Mouse (Mus musculus): ENCODE results near the gene Izumo1.

Izumo1 gene

DNA sequence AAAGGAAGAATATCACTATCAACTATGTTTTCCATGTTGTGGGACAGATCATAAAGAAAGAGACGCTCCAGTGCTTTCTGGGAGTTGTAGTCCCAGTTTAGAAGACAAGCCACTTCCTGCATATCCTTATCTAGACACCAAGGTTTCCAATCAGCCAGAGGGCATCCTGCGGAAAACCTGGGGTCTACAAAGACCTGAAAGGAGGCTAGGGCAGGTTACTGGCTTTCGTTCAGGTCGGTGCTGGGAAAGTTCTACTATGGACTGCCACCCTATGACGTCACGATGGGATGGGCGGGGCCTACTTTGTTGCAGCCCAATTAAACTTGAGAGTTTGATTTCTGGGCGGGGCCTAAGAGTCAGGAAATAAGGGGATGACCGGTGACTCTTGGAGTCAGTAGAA, at the start of gene Izumo1:
TSS of gene Izumo1 (plus strand) at position 369 of the 400 bp plus-strand sequence.
- DNase-seq (ENCODE audit: low read depth, low spot score), result no peak

DNA sequence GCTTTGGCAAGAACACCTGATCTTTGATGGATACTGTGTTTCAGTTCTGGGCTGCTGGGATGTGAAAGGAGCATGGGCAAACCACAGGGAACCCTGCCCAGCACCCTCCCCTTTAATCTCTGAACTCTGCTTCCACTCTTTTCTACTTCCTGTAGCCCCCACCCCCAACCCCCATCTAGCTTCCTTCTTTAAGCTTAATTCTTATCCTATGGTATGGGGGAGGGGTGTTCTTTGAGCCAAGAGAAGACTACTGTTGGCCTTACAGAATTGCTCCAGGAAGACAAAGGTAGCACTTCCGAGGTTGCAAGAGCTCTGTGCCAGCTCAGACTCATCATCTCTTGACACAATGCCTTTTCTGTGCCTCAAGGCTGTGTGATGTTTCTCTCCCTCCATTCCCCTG, 49.6 kb upstream of the Izumo1 start:
- DNase-seq (ENCODE audit: low read depth, low spot score), result no peak

DNA sequence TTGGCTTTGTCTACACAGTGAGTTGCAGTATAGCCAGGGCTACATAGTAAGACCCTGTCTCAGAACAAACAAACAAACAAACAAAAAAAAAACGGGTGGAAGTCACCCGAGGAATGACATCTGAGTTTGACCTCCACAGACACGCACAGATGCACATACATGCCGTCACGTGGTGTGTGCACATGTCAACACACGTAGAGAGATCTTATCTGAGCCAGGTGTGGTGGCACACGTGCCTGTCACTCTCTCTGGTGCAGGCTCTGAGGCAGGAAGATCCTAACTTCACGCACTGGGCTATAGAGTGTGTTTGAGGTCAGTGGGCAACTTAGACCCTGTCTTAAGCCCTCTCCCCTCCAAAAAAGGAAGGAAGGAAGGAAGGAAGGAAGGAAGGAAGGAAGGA, 47.7 kb upstream of the Izumo1 start:
- DNase-seq (ENCODE audit: low read depth, low spot score), result no peak

DNA sequence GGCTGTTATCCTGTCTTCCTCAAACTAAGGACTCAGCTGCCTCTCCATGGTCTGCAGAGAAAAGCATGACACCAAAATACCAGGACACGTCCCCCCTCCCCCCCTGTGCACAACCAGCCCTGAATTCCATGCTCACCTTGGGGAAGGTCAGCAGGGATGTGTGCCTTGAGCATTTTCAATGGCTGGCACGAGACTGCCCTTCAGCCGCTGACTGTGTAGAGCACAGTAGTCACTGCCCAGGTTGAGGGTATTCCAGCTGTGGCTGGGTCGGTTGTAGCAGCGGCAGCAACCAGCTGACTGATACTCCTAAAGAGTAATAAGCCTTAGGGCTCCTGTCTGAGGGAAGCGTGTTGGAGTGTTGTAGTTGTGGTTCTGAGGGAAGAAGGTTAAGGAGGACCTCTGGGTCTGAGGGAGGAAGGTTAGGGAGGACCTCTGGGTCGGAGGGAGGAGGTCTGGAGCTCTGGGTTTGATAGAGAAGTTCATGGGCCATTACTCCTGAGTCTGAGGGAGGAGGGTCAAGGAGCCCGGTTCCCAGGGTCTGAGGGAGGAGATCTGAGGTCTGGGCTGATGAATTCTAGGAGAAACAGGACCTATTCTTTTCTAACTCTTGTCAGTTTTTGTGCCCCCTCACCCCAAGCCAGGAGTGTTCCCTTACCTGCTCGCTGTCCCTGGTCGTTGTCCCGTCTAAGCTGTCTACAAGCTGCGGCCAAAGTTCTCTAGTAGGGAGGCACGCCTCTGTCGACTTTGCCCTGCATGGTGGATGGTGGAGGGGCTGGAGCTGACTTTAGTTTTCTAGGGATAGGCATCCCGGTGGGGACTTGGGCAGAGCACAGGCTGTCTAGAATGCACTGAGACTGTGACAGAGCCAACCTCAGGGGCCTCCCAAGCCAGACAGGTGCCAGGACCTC, 46.9 kb upstream of the Izumo1 start:
- DNase-seq (ENCODE audit: low read depth, low spot score), result no peak

DNA sequence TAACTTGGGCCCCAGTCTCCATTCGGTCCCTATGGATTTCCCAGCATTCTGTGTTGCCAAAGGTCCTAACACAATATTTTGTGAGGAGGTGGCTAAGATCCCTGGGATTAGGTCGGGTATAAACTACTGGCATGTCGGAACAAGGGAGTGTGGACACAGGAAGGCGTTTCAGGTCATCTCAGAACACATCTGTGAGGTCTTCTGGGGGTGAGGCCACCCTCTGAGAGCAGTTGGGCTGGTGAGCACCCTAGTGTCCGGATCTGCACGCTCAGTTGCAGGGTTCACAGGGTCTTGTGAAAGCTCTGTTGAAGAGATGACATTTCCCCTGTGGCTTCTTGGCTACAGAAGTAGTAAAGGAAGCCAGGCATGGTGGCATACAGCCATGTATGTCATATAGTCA, 35.7 kb upstream of the Izumo1 start:
- no peak for DNase-seq (ENCODE audit: low read depth, low spot score)

DNA sequence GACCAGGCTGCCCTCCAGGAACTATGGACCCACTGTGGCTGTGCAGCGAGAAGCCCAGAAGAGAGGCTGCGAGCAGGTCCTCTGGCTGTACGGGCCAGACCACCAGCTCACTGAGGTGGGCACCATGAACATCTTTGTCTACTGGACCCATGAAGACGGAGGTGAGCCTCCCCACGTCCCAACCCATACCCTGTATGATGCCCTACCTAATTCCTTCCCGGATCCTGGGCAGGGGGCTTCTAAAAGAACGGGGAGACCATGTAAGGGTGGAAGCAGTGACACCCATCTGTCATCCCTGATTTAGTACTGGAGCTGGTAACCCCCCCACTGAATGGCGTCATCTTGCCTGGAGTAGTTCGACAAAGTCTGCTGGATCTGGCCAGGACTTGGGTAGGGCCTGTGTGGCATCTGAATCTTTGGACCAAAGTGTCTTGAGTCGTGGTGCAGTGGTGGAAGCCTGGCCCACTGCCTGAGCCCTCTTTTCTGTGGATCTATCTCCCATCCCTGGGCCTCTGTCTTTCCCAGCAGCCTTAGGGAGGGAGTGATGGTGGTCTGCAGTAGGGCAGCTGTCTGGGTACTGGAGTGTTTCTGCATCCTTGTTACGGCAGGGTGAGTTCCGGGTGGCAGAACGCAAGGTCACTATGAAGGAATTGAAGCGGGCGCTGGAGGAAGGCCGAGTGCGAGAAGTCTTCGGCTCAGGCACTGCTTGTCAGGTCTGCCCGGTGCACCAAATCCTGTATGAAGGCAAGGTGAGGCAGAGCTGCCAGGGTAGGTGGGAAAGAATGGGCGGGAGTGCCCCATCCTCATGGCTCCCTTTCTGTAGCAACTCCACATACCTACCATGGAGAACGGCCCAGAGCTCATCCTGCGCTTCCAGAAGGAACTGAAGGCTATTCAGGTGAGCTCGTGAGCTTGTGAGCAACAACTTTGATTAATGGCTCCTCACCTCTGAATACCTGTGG, 33.7 kb upstream of the Izumo1 start:
- no peak for DNase-seq (ENCODE audit: low read depth, low spot score)

DNA sequence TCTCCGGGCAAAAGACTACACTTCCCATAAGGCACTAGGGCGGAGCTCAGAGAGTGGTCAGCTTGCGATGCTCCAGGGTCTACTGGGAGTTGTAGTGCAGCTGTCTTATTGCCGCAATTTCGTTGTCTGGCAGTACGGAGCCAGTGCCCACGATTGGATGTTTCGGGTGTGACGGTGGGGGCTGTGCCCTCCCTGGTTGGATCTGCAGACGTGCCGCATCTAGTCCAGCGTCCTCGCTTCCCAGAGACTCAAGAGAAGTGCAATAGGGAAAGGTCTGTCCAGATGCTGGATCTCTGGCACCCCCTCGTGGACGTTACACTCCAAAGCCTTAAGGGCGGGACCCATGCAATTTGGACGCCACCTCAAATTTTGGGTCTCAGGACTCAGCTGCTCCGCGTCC, 32.4 kb upstream of the Izumo1 start:
- peak; percentile 98 for DNase-seq (ENCODE audit: low read depth, low spot score)

DNA sequence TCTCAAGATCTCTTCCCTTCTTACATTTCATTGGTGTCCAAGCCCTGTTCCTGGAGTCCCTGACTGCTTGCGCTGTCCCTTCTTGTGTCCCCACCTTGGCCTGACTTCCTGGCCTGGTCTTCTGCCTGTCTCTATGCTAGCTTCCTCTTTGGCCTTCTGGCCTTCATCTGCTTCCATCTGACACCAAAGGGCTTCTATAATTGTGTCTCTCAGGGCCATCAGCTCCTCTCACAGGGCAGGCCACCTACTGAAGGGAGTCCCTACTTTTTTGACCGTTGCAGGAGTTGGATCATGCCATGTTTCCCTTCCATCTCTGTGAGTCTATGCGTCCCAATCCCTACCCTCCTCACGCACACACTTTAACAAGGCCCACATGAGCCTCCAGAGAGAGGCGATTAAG, 31.7 kb upstream of the Izumo1 start:
- DNase-seq (ENCODE audit: low read depth, low spot score), result no peak

DNA sequence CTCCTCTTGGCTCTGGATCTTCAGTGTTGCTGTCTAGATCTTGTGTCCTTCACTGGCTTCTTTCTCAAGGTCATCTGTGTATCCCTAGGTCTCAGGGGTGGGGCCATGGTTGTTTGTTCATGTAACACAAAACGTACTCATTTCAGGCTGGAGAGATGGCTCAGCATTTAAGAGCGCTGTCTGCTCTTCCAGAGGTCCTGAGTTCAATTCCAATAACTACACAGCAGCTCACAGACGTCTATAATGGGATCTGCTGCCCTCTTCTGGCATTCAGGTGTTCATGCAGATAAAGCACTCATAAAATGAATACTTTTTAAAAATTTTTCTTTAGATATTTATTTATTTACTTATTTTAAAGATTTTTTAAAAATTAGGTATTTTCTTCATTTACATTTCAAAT, 30.7 kb upstream of the Izumo1 start:
- DNase-seq (ENCODE audit: low read depth, low spot score), result no peak

DNA sequence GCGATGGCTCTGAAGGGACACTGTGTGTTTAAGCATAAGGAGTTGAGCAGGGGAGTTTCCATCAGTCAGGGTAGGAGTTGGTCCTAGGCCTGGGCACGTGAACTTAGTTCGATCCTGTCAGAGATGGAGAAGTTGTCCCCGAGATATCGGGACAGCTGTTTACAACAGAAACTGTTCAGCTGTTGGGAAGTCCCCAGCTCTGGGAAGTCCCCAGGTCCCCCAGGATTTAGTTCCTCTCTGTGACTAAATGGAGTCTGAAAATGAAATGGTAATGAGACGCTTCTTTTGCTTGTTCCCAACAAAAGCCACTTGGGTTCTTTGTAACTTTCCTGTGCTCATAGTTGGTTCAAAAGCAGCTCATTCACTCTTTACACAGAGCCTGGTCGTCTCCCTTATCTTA, 29.7 kb upstream of the Izumo1 start:
- no peak for DNase-seq (ENCODE audit: low read depth, low spot score)

DNA sequence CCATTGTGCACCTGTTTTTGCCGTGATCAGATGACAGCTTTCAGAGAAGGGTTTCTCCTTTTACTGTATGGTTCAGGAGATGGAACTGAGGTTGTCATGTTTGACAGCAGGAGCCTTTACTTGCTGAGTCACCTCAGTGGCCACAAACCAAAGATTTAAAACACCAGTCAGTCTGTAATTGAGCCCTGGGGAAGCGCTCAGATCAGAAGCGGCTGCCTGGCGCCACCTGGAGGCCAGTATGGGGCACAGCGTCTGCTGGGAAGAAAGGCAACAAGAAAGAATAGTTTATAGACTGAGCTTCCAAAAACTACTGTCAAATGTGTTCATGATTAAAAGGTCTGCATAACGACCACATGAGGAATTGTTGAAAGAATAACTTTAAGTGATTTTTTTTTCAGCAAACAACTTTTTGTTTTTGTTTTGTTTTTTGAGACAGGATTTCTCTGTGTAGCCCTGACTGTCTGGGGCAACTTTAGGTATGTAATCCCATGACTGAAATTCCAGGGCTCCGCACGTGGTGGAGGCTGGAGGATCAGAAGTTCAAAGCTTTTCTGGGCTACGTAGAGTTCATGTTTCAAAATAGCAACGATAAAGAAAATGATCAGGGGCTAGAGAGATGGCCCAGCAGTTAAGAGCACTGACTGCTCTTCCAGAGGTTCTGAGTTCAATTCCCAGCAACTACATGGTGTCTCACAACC, 28.3 kb upstream of the Izumo1 start:
- DNase-seq (ENCODE audit: low read depth, low spot score), result peak; percentile 89

DNA sequence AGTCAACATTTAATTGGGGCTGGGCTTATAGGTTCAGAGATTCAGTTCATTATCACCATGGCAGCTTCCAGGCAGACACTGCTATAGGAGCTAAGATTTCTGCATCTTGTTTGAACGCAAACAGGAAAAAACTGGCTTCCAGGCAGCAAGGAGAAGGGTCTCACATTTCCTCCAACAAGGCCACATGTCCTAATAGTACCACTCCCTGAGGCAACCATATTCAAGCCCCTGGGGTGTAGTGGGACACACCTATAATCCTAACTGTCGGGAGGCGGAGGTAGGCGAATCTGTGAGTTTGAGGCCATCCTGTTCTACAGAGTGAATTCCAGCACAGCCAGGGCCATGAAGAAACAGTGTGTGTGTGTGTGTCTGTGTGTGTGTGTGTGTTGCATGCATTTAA, 26.4 kb upstream of the Izumo1 start:
- no peak for DNase-seq (ENCODE audit: low read depth, low spot score)

DNA sequence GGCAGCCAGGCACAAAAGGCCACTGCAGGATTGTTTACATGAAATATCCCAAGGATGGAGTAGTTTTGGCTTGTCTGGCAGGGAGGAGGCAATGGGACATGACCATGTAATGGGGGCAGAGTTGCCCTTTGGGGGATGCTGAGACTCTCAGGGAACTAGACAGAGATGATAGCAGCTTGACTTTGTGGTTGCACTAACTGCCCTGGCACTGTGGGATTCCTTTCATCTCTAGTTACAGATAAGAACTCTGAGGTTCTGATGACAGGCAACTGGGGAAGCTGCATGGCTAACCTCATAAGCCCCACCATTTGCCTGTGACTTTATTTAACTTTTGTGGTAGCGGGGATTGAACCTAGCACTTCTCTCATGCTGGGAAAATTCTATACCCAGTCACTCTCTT, 25.5 kb upstream of the Izumo1 start:
- no peak for DNase-seq (ENCODE audit: low read depth, low spot score)

DNA sequence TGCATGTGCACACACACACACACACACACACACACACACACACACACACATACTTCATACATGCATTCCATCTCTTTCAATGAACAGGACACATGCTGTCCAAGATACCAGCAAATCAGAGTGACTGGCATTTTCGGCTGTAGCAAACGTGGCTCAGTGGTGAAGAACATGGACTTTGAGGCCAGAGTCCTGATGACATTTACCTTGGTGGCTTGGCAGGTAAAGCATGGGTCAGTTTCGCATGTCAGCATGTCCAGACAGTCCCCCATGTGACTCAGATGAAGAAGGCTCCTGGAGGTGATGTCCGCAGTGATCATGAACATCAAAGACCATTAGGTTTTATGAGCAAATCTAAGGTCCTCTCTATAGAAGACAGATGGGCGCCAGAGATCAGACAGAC, 24.6 kb upstream of the Izumo1 start:
- DNase-seq (ENCODE audit: low read depth, low spot score), result no peak

DNA sequence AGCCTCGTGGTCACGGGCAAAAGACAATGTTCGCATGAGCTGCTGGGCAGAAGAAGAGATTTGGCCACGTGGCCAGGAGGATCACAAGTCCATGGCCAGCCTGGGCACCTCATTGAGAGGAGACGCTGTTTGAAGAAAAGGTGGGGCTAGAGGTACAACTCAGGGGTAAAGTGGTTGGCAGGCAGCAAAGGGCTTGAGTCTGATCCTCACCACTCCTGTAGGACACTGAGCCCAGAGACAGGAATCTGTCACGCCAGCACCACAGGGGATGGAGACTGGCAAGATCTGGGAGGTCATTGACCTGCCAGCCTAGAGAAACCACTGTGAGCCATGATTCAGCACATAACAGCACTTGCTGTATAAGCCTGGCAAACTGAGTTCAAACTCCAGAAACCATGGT, 24.1 kb upstream of the Izumo1 start:
- DNase-seq (ENCODE audit: low read depth, low spot score), result no peak

DNA sequence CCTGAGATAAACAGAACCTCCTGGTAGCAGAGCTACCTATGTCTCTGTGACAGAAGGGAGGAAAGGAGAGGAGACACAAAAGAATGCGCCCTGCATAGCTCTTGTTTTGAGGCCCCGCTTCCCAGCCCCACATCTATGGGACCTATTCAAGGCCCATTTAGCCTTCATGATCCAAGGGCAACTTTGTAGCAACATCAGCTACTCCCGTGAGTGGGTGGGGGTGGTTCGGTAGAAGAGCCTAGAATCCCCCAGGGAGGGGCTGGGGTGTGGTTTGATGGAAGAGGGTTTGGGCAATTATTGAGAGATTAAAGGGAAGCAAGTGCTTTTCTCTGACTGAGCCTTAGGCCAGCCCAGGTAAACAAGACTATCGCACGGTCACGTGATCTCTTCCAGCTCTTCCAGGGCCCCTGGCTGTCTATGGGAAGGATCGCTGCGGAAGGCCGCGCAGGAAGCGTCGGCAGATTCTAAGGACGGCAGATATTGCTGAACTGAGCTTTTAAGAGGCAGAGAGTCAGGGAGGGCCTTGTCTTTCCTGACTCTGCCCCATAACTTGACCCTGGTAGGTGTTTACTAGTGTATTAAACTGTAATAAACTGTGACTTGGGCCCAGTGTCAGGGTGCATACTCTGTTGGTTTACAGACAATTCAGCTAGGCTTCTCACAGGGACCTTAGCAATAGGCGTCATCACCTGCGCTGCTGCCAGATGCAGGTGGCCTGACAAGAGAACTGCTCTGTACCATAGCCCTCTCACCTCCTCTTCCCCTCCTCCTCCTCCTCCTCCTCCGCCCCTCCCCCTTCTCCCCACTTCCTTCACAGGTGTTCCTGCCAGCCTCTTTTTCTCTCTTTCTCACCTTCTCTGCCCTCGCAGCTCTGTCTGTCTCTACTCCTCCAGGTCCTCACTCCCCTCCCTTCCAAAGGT, 22.4 kb upstream of the Izumo1 start:
- DNase-seq (ENCODE audit: low read depth, low spot score), result no peak

DNA sequence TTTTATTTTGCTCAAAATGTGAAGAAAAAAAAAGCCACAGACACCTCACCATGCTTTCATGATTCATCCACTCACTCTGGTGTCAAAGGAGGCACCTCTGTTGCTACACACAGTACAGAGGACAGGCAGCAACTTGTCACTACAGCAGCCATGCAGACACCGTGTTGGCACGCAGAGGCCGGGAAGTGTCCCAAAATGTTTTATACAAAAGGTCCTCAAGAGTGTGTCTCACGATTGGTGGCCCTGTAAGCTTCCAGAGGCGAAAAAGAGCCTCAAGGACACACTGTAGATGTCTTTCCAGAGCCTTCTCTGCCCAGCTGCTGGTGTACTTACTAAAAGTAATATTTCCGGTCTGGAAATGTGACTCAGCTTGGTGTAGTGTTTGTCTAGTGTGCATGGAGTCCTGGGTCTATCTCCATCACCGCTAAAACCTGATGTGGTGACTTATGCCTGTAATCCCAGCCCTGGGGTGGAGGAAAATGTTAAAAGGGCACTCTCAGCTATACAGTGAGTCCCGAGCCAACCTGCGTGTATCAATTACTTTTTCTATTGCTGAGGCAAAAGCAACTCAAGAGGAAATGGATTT, 15.8 kb upstream of the Izumo1 start:
- no peak for DNase-seq (ENCODE audit: low read depth, low spot score)

DNA sequence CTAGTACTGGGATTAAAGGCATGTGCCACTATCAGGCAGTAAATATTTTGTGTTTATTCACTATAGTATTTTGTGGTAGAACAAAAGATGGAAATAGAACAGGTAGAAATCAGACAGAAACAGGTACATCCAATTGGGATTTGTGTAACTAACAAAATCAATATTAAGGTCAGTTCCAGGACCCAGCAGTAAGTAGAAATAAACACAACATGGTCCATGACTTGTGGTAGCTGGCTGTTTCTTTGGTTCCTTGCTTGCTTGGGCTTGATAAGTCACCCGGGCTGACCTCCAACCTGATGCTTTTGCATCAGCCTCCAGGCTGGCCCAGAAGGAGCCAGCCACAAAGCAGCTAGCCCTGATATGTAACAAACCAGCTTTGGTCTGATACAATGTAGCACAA, 12.1 kb upstream of the Izumo1 start:
- DNase-seq (ENCODE audit: low read depth, low spot score), result no peak

DNA sequence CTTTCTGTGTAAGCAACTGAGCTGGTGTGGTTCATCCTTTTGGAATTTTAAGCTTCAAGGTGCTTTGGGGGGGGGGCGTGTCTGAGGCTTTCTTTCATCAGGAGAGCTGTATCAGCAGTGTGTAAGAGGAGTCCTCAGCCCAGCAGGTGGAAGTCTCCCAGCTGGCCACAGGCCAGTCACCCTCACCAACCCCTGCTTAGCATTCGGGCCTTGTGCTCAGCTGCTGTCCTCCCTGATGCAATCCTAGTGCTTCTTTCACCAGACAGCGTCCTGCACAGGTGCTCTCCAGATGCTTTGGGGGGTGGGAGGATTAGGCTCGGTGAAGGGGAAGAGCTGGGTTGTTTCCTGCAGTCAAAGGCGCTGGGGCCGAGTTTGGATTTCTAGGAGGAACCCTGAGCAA, 5.3 kb upstream of the Izumo1 start:
- peak; percentile 42 for DNase-seq (ENCODE audit: low read depth, low spot score)

DNA sequence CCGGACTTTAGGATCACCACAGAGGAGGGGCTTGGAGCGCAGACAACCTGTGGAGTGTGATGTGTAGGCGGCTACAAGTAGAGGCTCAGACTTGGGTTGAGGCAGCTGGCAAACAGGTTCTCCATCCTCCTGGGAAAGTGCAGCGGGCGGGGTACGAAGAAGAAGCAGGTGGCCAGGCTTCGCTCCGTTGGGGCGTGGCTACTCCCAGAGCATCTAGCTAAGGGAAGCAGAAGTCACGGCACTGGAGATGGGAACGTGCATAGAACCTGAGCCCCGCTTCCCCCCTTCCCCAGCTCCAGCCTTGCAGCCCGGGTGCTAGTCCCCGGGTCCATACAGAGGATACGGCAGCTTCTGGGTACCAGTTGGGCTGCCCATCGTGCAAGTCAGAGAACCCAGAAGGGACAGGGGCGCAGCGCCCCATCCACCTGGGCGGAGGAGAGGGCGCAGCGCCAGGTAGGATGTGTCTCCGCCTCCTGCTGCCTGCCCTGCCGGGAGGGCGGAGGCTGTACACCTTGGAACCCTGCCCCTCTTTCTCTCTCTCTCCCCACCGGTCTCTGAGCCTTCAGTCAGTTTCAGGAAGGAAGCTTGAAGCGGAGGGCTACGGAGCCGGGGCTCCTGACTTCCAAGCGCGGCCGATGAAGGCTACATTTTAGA, 4.4 kb upstream of the Izumo1 start, which contains the start of gene Fut1:
TSS of gene Fut1 (plus strand) at position 248 of the 654 bp plus-strand sequence.
- no peak for DNase-seq (ENCODE audit: low read depth, low spot score)

Measured in skeletal muscle tissue, adult 2 months (tissue).